Mouse (Mus musculus) c-Kit-positive CD71-negative TER-119-negative erythroid progenitor cells, embryonic 14.5 days (primary cell): ENCODE data around the gene Tmem198b.
A peak's percentile ranks its signal among the peaks of the same experiment; 100 is the strongest.

Experiments used
- DNase-seq: peaks from one replicate; pipeline ENCODE4 v3.0.0-alpha.2; 2013; ENCODE audit warnings: low read depth

Tmem198b gene

GRCm38 (mm10) chr10:128798676-128799075 lies 5.5 kb downstream of the Tmem198b start:
- no peak for DNase-seq

DNA sequence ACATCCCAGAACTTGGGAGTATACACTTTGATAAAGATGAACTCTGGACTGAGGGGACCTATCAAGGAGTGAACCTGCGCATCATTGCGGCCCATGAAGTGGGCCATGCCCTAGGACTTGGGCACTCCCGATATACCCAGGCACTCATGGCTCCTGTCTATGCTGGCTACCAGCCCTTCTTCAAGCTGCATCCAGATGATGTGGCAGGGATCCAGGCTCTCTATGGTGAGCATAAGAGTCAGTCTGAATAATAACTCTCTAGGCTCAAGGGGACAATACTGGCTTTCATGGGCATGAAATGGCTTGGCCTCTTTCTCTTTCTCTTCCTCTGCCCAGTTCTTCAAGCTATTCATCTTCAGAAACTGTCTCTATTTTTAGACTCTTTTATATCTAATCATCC lies 8.6 kb downstream of the Tmem198b start:
- DNase-seq = no peak

- no peak for DNase-seq
Measured at GRCm38 (mm10) chr10:128794391-128794790, 9.8 kb downstream of the Tmem198b start.

- no peak for DNase-seq
Measured at GRCm38 (mm10) chr10:128793258-128793657, 10.9 kb downstream of the Tmem198b start.

DNA sequence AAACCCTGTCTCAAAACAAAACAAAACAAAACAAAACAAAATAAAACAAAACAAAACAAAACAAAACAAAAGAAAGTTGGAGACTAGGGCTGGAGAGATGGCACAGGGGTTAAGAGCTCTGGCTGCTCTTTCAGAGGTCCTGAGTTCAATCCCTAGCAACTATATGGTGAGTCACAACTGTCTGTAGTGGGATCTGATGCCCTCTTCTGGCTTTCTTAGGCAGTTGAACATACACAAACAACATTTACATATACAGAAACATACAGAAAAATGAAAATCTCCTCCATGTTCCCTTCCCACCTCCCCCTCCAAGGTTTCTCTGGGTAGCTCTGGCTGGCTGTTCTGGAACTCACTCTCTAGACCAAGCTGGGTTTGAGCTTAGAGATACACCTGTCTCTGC lies 12.1 kb downstream of the Tmem198b start:
- DNase-seq = no peak

GRCm38 (mm10) chr10:128790398-128791124 lies 13.6 kb downstream of the Tmem198b start, which contains the start of gene Mmp19:
TSS of gene Mmp19 (plus strand) at chr10:128790910.
- no peak for DNase-seq

DNA sequence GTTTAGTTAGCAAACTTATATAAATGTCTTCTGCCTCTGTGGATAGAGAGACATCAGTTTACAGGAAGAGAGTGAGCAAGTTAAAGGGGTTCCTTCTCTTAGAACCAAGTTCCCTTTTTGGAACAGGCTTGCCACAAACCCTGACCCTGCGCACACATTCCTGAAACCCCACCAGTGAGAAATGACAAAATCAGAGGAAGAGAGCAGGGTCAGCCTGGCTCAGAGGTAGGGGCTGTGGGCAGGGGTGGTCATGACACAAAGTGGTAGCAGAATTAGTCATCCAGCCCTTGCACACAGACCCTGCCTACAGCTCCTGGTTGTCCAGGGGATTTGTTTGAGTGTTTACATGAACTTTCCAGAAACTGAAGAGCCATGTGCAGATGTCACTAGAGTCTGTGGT lies 24.0 kb downstream of the Tmem198b start:
- DNase-seq = no peak

- DNase-seq = peak; percentile 85
Measured at GRCm38 (mm10) chr10:128779011-128779795, 25.0 kb downstream of the Tmem198b start.

DNA sequence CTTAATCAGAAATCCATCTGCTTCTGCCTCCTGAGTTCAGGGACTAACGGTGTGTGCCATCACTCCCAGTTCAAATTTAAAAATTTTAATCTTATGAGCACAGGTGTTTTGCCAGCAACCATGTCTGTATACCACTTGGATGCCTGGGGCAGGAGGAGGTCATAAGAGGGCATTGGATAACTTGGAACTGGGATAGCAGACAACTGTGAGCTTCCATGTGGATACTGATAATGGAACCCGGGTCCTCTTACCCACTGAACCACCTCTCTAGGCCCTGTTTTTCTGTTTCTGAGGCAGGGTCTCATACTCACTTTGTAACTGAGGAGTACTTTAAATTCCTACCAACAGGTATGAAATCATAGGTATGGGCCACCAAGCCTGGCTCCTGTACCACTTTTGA lies 25.7 kb downstream of the Tmem198b start:
- DNase-seq = no peak

DNA sequence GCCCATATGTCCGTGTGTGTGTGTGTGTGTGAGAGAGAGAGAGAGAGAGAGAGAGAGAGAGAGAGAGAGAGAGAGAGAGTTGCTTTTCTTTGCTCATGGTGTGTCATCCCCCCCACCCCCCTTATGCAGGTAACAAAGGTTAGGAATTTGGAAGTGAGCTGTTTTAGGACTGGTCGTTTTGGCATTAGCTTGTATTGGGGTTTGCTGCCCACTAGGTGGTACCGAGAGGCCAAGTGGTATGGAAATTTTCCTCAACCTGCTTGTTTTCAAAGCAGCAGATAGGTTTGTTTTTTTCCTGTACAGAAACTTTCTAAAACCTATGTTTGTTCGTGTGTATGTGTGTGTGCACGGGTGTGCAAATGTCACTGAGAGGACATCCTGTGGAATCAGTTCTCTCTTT lies 30.5 kb downstream of the Tmem198b start:
- no peak for DNase-seq

- no peak for DNase-seq
Measured at GRCm38 (mm10) chr10:128772895-128773294, 31.3 kb downstream of the Tmem198b start.
